Mouse (Mus musculus) forelimb bud, embryonic 11.5 days (tissue): ENCODE data around the gene Bckdk.
A peak's percentile ranks its signal among the peaks of the same experiment; 100 is the strongest.
"Not testable (repeated sequence)": the region's sequence is repeated elsewhere in the genome, so short reads cannot be mapped to it uniquely, and the experiment has no call there.

Experiments
- DNase-seq: peaks from one replicate; pipeline ENCODE4 v3.0.0-alpha.2; 2012; ENCODE audit warnings: low read depth, low spot score

Gene Bckdk

DNA sequence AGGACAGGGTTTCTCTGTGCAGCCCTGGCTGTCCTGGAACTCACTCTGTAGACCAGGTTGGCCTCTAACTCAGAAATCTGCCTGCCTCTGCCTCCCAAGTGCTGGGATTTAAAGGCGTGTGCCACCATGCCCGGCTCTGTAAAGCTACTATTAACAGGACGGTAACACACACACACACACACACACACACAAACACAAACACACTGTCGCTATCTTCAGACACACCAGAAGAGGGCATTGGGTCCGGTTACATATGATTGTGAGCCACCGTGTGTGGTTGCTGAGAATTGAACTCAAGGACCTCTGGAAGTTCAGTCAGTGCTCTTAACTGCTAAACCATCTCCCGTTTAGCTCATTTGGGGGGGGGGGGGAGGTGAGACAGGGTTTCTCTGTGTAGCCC lies 8.0 kb upstream of the Bckdk start:
- DNase-seq = not testable (repeated sequence)

DNA sequence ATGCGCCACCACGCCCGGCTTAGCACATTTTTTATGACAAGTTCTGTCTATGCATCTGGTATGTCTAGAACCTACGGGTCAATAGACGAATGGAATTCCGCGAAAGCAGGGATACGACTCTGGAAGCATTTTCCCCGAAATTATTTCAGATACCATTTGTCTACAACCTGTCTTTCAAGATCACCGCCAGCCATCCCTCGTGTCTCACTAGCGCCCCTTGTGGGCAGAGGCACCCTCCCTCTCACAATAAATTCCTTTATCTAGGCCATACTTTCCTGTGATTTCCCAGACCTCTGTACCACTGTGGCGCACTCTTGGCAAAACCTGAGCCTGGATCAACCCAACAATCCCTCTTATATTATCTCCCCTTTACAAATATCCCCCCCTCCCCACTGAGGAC lies 7.5 kb upstream of the Bckdk start:
- DNase-seq = peak; percentile 29

GRCm38 (mm10) chr7:127897542-127897941 lies 6.3 kb upstream of the Bckdk start:
- DNase-seq = no peak

DNA sequence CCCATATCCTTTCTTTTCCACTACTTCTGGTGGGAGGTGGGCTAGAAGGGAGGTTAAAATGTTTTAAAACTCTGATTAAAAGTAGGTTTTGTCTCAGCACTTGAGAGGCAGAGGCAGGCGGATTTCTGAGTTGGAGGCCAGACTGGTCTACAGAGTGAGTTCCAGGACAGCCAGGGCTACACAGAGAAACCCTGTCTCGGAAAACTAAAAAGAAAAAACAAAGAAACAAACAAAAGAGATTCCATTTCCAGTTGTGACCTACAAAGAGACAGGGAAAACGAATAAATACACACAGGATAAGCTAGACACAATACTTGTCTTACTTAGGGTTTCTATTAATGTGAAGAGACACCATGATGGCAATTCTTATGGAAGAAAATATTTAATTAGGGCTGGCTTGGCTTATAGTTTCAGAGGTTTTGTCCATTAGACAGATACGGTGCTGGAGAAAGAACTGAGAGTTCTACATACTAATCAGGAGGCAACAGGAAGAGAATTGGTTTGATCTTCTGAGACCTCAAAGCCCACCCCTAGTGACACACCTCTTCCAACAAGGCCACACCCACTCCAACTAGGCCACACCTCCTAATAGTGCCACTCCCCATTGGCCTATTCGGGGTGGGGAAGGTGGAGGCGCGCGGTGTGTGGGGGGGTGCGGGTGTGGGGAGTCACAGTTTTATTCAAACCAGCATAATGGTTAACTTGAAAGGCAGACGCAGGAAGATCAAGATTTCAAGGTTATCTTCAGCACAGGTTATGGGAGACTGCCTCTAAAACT lies 5.5 kb upstream of the Bckdk start:
- no peak for DNase-seq

- DNase-seq = no peak
Observed at GRCm38 (mm10) chr7:127899997-127900396, 3.9 kb upstream of the Bckdk start.

DNA sequence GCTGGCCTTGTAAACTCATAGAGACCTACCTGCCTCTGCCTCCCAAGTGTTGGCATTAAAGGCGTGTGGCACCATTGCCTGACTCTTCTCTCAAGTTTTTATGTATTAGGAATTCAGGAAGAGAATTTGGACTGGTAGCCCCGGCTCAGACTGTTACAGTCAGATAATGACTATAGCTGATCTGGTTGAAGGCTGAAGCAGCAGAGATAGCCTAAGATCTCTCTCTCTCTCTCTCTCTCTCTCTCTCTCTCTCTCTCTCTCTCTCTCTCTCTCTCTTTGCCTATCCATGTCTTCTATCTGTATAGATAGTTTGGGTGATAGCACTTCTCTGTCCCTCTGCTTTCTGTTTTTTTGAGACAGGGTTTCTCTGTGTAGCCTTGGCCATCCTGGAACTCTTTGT lies 2.1 kb upstream of the Bckdk start:
- no peak for DNase-seq

DNA sequence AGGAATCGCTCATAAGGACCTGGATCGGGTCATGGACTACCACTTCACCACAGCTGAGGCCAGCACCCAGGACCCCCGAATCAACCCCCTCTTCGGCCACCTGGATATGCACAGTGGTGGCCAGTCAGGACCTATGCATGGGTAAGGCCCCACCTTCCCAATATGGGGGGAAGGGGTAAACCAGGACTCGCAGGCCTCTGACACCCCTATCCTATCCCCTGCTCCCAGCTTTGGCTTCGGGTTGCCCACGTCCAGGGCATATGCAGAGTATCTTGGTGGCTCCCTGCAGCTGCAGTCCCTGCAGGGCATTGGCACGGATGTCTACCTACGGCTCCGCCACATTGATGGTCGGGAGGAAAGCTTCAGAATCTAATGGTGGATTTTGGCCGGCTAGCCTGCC lies 4.1 kb downstream of the Bckdk start:
- no peak for DNase-seq

- no peak for DNase-seq
Observed at GRCm38 (mm10) chr7:127908656-127909055, 4.8 kb downstream of the Bckdk start.

DNA sequence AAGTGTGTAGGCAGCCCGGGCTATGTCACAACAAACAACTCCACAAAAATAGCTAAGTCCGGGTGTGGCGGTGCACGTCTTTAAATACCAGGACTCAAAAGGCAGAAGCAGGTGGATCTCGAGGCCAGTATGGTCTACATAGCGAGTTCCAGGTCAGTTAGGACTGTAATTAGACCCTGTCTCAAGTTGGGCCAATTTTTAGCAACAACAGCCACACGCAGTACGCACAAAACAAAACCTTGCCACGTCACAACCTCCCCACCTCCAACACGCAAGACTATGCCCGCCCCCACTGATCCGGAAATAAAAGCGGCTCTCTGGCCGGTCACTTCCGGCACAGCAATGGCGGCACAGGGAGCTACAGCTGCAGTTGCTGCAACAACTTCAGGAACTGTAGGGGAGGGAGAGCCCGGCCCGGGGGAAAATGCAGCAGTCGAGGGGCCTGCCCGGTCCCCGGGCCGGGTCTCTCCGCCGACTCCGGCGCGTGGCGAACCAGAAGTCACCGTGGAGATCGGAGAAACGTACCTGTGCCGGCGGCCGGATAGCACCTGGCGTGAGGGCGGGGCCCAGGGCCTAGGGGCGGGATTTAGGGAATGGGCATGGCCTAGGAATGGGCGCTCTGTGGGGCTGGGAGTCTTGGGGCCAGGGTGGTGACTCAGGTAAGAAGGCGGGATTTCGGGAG lies 8.4 kb downstream of the Bckdk start, which contains the start of gene Kat8:
Gene Kat8, plus strand, starts transcription at position 327 of the 682 bp plus-strand sequence.
- peak; percentile 92 for DNase-seq

- no peak for DNase-seq
Observed at GRCm38 (mm10) chr7:127912938-127913337, 9.1 kb downstream of the Bckdk start.

DNA sequence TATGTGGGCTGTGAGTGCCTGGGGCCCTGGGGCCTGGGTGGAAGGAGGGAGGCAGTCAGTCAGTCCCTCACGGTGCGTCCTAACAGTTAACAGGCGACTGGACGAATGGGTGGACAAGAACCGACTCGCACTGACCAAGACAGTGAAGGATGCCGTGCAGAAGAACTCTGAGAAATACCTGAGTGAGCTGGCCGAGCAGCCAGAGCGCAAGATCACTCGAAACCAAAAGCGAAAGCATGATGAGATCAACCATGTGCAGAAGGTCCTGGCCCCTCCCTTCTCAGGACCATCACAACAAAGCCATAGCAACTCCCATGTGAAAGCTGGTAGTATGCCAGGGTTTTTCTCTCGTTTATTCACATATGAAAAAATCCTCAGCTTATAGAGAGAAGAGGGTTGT lies 11.4 kb downstream of the Bckdk start:
- DNase-seq = no peak

DNA sequence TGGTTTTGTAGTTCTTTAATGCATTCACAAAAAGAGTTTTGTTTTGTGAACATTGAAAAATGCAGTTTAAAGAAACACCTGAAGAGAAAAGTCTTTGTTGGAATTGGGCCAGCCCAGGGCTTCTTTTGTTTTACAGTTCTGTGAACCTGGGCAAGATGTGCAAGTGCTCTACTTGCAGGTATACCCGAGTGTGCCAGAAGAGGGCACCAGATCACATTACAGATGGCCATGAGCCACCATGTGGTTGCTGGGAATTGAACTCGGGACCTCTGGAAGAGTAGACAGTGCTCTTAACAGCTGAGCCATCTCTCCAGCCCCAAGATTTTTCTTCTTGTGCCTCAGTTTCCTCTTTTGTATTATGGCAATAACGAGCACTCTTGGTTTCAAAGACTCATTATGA lies 14.3 kb downstream of the Bckdk start:
- no peak for DNase-seq

DNA sequence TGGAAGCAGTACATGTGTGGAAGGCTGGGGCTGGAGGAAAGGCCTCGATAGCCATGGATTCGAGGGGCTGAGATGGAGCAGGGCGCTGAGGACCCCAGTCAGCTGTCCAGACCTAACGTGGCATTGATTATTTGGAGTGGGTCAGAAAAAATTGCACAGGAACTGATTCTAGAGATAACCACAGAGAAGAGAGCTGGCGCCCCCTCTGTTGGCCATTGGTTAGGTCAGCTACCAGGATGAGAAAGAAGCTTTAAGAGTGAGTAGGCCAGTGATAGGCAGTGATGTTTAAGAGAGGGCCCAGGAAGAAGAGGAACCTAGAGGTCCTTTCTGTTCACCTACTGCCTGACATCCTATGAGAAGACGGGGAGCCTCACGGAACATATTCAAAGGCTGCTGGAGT lies 15.4 kb downstream of the Bckdk start:
- no peak for DNase-seq

- DNase-seq = no peak
Observed at GRCm38 (mm10) chr7:127921516-127921915, 17.6 kb downstream of the Bckdk start.

DNA sequence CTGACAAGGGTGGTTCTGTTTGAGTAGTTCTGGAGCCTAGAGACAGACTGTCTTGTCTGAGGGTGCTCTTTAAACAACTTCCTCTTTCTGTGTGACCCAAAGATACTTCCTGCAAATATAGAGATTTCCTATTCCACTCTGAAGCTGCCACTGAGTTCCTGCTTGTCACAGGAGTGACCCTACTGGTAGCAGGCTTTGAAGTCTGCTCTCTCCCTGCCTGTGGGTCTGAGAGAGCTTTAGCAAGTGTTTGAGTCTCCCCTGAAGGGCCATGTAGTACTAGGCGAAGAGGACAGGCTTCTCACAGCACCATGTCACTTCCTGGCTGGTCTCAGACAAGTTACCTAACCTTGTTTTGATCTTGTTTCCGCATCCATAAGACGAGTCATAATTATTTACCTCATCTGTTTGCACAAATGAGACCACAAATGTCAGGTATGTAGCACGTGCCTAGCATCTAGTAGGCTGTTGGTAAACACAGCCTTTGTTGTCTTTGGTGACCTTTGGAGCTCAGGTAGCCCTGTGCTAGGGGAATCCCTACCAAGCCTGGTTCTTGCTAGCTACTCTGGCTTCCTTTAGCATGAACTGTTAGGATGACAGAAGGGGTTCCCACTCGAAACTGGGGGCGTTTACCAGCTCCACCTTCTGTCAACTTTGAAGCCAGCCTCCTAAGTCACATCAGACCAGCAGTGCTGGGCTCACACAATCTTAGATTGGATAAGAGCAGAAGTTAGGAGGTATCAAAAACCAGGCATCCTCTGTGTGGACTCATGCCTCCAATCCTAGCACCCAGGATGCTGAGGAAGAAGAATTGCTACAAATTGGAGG lies 18.8 kb downstream of the Bckdk start:
- no peak for DNase-seq

DNA sequence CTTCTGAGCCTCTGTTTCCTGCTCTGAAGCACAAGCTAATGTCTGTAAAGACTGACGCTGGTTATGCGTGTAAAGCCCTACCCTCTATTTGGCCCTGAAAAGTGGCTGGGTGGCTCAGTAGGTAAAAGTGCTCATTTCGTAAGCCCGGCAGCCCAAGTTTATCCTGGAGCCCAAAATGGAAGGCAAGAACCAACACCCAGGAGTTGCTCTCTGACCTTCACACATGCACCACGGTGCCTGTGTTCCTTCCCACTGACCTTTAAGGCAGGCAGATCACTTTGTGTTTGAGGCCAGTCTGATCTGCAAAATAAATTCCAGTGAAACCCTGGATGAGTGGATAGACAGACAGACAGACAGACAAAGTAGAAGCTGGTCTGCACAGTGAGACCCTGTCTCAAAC lies 19.8 kb downstream of the Bckdk start:
- DNase-seq = no peak

DNA sequence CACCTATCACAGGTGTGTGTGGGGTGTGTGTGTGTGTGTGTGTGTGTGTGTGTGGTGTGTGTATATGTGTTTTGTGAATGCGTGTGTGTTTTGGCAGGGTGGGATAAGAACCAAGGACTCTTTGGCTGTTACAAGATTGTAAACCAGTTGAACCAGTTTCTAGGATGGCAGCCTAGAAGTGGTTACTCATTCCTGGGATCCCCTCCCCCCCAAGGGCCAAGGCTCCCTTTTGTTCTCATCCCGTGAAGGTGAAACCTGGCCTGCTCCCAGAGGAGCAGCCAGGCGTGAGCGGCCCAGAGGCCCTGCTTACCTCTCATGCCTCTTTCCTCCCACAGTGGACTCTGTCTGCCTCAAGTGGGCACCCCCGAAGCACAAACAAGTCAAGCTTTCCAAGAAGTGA lies 21.4 kb downstream of the Bckdk start:
- no peak for DNase-seq

GRCm38 (mm10) chr7:127926066-127926465 lies 22.2 kb downstream of the Bckdk start:
- no peak for DNase-seq

DNA sequence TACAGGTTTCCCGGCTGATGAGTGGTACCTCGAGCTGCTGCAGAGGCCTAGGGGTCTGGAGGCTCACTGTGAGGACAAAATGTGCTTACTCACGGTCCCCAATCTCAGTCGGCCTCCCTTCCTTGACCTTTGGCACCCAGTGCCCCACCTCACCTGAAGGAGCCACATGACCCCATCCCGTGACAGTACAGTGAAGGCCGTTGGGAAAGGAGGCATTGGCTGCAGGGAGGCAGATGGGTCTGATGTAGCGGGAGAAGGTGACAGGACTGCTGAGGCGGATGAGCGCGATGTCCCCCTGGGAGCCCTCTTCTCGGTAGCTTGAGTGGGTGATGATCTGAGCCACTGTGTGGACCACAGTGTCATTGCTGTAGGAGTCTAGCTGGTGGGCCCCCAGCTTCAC lies 23.0 kb downstream of the Bckdk start:
- DNase-seq = no peak

DNA sequence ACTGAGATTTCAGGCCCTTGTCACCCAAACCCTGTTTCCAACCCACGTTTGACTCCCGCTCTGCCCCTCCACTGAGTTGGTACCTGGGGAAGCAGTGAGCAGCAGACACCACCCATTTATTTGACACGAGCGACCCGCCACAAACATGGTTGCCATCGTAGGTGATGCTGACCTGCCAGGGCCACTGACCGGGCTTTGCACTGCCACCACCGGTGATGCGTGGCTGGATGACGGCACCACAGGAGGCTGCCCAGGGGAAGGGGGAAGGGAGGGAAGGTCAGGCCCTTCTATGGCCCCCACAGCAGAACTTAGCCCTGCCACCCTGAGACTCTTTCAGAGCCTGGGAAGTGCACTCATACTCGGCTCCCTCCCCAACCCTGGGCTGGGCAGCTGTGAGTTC lies 23.8 kb downstream of the Bckdk start:
- DNase-seq = no peak

- no peak for DNase-seq
Observed at GRCm38 (mm10) chr7:127928596-127928995, 24.7 kb downstream of the Bckdk start.

DNA sequence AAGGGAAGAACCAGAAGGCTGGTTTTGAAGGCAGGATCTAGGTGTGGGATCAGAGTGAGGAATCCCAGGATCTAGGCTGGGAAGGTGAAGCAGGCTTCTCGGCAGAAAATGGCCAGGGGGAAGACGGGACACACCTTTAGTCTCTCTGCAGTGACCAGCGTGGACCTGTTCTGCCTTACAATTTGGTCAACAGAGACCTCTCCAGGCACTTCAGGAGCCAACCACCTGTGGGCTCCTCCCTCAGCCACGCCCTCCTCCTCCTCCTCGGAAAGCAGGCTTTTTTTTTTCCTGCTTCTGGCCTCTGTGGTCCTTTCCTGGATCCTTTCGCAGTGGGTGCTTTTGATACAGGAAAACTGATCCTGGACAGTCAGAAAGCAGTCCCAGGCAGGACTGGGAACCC lies 26.0 kb downstream of the Bckdk start, which contains the start of gene Prss8:
Gene Prss8, minus strand, starts transcription at position 182 of the 400 bp plus-strand sequence.
- no peak for DNase-seq
